Mouse (Mus musculus): Measurements from ENCODE around the gene Cyp2u1.

Gene Cyp2u1

DNA sequence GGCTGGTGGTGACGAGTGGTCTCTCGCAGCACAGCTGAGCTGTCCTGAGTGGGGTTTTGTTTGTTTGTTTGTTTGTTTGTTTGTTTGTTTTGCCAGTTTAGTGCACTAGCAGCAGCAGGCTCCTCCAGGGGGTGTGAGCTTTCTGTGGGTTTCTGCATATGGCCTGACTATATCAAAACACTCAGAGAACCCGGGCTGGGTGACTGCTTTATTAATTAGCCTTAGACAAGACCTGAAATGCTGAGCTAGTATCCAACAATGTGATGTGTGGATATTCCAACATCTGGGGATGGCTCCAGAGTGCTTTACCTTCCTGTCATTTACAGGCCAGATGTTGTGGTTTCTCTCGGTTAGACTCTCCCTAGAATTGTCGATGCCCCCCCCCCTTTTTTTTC, 290 bp upstream of the Cyp2u1 start:
- DNase-seq: no peak

DNA sequence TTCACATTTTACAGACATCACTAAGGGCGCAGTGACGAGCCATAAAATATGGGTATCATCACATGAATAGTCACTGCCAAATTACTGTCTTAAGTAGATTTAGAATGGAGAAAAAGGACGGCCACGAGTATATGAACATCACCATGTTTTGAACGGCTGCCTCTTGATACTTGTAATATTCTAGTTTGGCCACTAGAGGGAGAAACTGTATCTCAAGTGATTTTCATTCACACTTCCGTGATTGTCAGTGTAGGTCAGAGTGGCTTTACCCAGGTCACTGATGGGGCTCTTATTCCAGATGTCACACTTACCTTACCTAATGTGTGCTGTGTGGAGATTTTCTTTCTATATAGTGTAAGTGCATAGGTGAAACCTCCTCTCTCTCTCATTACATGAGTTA, 3.1 kb downstream of the Cyp2u1 start:
- DNase-seq: peak; percentile 80

DNA sequence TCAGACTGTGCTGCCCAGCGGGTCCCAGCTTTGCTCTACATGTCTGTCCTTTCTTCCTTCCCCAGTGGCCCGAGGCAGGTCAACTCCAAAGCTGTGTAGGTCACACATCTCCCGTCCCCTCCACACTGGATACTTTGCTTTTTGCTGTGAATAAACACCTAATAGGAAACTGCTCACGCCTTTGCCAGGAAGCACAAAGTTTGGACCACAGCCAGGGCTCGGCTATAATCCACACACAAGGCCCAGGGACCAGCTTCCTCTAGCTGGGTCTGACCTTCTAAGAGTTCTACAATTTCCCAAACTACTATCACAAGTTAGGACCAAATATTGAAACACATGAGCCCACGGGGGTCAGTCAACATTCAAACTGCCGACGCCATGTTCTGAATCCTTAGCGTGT, 3.9 kb downstream of the Cyp2u1 start:
- DNase-seq: no peak

DNA sequence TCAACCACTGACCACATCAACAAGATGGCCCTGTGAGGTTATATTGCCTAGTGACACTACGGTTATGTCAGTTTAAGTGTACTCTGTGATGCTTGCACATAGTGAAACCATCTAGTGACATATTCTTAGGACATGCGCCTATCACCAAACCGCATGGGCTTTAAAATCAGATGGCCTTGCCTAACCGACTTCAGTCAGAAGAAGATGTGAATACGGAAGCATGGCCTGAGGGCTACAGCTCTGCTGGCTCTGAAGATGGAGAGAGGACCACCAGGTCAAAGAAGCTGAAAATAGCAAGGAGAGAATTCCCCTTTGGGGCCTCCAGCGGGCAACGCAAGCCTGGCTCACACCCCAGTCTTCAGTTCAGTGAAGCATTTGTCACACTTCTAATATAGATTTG, 6.1 kb downstream of the Cyp2u1 start:
- no peak for DNase-seq

DNA sequence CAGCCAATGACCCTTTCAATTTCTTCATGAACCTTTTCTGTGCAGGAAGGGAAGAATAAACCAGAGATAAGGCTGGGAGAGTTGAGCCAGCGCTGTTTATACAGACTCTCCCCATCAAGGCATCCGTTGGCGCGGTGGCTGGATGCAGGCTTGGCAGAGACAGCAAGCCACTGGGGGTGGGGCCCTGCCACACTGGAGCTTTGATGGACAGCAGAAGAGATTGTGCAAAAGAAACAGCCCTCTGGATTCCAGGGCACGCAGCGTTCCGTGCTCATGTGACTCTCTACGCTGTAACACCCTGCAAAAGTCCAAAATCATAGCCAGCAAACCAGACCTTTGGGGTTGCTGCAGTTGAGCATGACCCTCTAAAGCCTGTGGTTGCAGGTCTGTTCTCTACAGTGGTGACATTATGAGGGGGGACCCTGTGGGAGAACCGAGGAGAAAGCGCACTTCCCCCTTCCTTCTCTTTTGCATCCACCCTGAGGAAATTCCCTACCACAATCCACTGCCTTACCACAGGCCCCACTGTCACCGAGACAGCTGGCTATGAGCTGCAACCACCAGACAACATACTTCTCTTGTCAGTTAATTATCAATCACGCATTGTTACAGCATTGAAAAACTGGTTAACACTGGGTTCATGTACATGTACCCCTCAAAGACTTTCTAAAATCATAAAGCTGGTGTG, 7.4 kb downstream of the Cyp2u1 start:
- DNase-seq: no peak

DNA sequence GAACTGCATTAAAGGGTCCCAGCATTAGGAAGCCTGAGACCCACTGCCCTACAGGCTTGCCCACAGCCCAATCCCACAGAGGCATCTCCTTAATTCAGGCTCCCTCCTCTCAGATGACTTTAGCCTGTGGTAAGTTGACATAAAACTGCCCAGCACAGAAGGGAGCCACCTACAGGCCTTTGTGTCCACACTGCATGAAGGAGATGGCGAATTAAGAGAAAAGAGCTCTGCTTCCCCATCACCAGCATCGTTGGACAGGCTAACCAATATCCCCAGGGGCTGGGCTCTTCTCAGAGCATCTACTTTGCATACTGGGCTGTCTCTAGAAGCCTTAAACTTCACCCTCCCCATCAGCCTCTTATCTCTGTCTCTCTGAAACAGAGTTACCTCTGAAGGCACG, 8.5 kb downstream of the Cyp2u1 start:
- DNase-seq: no peak

DNA sequence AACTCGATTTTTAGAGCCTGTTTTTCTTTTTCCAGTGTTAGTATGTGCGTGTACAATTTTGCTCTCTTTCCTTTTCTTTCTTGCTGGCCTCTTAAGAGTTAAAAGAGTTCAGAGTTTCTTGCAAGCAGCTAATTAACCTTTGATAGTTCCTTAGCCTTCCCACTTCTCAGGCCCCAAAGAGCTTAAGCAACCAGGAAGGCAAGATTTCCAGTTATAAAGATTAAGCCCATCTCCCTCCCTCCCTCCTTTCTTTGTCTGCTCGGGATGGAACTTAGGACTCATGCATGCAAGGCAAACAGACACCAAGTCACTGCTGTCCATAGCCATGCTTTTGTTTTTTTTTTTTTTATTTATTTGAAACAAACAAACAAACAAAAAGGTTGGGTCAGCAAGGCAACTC, 10.1 kb downstream of the Cyp2u1 start:
- DNase-seq: no peak

DNA sequence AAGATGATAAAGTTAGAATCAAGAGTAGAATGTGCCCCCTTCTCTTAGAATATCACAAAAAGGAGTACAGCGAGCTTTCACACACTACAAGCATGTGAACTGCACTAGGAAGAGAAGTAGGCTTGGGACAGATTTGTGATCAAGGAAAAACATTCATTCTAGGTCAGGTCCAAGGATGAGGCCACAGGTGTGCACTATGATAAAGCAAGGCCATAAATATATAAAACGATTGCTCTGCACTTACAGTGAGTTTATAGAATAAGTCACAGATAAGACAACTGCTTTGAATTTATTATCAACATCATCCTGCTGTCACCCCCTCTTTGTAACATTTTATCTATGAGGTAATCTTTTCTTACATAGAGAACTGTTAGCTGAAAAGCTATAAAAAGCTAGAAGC, 10.7 kb downstream of the Cyp2u1 start:
- DNase-seq: no peak

DNA sequence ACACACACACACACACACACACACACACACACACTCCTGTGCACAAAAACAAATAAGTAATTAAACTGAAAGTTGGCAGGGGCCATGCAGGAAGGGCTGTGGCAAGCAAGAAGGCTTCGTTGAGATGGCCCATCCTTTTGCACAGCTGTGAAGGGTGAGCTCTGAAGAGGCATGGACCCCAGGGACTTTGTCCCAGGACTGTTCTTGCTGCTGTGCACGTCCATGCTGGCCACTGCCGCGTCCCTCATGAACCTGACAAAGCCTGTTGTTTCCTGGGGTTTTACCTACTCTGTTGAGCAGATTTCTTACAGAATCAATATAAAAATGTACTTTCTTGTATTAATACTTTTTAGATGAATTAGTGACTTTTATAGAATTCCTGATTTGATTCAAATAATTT, 11.1 kb downstream of the Cyp2u1 start:
- no peak for DNase-seq

DNA sequence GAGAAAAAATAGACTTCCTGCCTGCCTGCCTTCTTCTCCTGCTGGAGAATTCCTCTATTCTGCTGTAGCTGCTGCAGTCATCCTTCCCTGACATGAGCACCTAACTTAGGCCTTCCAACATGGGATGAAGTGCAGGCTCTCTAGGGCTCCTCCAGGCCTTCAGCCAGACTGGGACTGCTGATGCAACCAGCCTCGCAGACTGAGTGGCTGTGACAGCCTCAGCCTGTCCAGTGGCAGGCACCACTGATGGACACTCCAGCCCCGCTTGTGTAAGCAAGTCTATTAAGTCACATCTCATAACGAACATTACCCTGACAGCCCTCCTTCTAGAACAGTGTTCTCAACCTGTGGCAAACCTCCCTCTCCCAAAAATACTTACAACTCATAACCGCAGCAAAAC, 28.9 kb downstream of the Cyp2u1 start:
- DNase-seq: no peak

DNA sequence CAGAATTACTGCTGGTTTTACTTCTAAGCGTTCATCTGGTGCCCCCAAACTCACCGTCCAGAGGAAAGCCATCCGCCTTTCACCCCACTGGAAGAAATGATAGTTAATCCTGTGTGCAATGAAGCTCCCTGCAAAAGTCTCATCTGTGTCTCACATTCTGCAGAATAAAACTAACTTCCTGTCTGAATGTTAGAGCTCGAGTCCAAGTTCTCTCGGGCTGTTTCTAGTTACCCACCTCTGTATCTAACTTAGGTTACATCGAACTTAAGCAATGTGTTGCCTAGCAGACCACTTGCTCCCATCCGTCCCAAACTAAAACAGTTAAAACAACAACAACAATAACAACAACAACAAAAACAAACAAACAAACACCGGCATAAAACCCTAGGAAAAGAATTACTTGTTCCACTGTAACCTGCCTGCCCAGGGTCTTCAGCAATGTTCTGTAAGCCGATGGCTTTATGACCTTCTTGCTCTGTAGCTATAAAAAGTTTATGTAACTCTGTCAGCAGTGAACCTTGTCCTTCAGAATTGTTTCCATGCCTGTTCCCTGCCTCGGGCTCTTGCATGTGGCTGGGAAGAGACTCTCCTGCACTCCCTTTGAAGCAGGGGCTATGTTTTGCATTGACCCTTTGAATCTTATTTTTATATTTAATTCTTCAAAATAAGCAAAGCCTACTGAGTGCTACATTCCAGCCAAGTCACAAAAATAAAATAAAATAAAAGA, 30.5 kb downstream of the Cyp2u1 start:
- DNase-seq: no peak

DNA sequence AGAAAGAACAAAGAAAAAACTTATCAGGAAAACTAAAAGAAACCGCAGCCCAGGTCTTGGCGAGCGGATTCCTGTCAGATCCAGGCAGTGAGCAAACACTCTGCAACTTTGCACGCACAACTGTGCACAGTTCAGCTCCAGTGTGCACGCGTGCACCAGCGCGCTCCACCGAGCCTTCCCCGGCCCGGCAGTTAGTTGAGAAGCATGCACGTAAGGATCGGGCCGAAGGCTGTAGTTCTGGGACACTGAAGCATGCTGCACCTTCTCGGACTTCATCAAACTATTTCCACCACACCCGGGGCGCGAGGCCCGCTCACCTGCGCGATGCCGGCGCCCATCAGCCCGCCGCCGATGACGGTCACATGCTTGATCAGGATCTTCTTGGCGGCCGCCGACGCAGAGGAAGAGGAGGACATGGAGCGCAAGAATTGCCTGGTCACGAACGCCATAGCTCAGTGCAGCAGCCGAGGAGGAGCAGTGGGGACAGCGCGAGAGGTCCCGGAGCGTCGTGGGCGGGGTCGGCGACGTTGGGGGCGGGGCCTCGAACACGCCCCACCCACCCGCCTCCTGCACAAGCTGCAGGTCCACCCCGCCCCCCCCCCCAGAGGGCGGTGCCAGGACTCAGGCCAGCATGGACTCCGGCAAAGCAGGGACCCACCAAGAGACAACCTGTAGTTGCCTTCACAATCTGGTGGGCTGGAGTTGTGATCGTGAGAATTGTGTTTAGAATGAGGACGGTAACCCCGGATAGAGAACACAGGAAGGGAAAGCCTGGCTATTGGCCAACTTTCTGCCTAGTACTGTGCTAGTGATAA, 31.3 kb downstream of the Cyp2u1 start, which contains the start of gene Hadh:
Gene Hadh, minus strand, starts transcription at position 543 of the 815 bp plus-strand sequence.
- DNase-seq: peak; percentile 92

DNA sequence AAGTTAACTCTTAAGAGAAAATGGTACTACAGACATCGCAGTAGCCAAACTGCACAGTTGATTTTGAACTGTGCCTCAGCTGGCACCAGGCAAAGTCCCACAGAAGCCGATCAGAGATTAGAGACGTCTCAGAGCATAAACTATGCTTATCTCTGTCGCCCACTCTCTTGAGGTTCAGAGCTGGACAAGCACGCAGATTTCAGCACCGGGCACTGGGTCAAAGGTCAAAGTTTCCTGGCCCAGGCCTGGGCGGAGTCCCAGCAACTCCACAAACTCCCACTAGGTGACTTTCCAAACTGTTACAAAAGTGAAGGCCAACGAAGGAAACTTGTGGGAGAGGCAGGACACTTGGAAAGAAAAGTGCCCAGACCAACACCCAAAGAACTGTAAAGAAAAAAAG, 31.9 kb downstream of the Cyp2u1 start:
- peak; percentile 73 for DNase-seq

DNA sequence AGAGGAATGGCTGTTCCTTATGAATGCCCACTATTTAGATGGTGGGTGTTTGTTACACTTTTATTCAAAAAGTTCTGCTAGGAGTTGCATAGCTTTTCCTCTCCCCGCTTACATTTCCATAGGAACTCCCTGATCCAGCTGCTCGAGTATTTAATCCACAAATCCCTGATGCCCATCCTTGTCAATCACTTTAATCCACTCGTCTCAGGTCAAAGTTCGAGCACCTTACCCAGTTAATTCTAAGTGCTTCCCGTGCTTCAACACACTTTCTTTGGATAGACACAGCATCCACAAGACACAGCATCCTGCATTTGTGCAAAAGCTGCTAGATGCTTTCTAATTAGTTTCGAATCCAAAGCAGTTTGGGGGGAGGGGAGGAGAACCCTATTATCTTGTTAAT, 32.6 kb downstream of the Cyp2u1 start:
- DNase-seq: peak; percentile 71

DNA sequence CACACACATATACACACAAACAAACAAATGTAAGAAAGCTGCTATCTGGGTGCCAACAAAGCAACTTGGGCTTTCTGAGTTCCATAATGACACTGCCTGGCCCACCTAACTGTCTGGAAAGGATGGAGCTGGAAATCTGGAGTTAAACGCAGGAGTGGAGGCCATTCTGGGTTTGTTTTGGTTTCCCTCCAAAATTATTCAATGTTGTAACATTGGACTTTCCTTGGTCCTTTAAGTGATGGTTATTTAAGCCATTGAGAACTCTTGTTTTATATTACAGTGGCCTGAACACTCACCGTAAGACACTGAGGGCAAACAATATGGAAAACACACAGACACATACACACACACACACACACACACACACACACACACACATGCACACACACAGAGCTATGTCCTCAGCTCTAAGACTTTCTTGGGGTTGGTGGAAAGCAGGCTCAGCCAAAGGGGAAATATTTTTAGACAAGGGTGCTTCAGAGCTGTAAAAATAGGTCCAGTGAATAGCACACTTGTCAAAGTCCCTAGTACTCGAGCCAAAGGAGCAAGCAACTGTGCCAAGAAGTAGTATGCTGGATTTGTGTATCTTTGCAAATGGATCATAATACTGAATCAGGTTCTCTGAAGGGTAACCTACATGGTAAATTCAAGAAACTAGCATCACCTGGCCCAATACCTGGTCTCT, 36.5 kb downstream of the Cyp2u1 start:
- no peak for DNase-seq

DNA sequence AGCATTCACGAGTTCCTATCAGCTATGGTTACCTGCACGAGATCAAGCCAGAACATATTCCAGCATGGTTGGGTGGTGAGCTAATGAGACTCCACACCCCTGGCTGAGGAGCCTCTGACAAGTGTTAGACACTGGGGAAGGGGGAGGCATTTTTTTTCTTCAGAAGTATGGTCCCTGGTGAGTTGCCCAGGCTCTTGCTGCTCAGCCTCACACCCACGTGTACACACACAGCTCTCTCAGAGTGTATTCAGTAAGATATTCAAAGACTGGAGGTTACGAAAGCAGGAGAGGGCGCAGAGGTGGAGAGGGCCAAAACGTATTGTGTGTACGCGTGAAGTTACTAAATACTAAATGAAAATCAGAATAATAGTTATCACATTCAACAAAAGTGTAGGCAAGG, 37.5 kb downstream of the Cyp2u1 start:
- no peak for DNase-seq

DNA sequence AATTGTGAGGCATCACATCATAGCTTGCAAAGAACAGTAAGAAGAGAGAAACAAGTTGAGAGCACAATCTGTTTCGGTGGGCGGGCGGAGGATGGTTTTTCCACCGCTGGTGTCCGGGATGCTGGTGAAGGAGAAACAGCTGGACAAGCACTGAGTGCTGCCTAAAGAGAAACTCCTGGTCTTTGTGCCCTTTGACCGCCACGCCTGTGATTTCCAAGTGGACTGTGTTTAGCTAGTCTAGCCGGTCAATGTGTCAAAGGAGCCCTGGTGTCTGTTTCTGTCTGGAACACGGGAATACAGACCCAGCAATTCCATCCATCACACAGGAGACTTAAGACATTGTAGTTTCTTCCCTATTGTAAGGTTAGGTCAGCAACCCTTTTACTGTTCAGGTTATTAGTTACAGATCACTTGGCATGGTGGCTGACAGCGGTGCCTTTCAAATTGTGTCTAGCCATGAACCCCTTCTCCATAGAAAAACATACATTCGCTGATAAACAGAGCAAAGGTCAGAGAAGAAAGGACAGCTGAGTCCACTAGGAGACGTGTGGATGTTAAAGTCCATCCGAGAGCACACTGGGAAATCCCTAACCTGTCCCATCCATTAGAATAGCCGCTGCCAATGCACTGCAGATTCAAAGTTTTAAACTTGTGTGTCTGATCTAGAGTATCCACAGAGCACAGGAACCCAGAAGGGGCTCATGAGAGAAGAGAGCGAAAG, 39.1 kb downstream of the Cyp2u1 start:
- no peak for DNase-seq

DNA sequence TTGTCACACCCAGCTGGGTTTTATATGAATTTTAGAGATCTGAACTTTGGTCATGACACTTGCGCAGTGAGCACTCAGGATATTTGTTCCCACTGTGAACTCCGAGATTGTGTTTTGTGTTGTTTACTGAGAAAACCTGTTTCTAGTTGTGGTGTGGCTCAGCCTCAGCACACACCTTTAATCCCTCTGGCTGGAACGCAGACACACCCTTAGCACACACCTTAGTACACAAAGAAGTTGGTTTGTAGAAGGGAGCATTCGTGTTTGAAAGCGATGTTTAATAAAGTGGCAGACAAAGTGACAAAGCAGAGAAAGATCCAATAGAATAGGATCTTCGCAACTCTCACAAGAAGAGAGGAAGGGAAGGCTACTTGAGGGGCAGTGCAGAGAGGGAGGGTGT, 42.6 kb downstream of the Cyp2u1 start:
- DNase-seq: no peak

DNA sequence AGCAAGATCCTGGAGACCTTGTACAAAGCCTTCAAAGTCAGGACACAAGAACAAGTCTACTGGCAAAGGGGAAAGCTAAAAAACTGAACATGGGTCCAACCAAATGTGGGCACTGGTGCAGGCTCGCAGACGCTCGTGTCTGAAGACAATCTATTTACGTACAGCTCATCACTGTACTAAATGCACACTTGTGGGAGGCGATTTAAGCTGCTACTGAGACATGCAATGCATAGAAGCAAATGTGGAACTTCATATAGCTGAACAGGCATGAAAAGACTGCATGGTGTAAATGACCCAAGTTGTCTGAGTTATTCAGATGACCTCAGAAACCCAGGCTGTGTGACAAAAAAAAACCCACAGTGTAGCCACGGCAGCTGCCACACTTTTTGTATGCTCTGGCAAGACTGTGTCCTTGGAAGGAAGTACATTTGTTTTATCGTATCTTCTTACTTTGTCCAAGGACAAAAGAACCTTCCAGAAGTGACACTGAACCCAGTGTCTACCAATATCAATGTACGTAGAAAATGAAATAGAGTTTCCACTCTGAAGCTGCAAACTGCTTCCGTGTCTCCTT, 43.5 kb downstream of the Cyp2u1 start:
- DNase-seq: no peak

DNA sequence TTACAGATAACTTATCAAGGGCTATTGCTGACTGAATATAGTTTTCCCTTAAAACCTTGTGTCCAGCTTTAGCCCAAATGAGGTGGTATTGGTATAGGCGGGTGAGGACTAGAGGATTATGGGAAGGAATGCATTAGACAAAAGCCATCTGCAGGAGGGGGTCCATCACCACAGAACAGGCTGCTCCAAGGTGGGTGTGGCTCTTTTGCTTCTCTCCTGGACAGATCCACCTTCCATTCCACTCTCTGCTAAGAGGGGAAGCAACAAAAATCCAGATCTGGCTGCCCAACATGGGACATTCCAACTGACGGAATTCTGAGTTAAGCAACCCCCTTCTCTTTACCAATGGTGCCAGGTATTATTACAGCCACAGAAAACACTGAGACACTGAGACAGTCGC, 44.1 kb downstream of the Cyp2u1 start:
- no peak for DNase-seq

DNA sequence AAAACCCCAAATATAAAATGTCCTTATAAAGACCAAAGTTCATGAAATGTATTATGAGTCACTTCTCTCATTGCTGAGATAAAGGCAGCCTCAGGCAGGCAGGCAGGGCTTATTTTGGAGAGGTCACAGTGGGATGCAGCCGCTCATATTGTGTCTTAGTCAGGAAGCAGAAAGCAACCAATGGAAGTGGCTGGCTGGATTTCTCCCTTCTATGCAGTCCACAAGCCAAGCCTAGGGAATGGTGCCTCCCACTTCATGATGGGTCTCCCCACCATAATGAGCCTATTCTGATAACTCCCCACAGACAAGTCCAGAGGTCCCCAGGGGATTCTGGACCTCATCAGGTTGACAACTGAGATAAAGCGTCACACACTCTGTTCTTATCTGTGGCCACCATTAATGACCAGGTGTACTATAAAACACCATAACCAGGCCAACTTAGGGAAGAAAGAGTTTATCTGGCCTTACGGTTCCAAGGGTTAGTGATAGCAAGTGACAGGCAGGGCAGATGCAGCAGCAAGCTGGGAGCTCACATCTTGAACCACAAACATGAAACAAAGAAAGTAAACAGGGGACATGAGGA, 47.5 kb downstream of the Cyp2u1 start:
- no peak for DNase-seq

DNA sequence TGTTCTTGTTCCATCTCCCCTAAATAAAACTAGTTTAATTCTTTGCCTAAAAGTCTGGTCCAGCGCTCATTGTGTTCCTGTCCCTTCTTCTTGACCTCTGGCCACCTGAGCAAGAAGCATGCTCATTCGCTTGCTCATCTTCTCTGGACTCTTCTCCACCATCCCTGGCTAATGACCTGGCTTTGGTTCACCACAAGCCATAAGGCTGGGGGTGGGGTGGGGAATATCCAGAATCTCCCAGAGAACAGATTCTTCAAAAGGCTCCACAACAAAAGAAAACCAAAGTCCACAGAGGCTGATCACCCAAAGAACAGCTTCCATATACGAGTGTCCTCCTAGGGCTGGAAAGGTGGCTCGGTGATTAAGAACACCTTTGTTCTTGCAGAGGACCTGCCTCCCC, 48.0 kb downstream of the Cyp2u1 start:
- DNase-seq: no peak

Data from retina, postnatal 1 day (tissue).